Mouse (Mus musculus) MEL (cell line): ENCODE results near the gene Prlhr. TPM values are rescaled to one million over a fixed set of nuclear protein-coding genes. Genes with fewer than 3 reads are reported as not detected.
A peak's percentile ranks its signal among the peaks of the same experiment; 100 is the strongest.

Source experiments
- DNase-seq: peaks from one replicate; pipeline ENCODE4 v3.0.0; 2011; ENCODE audit warnings: low read depth, low spot score
- H3K27ac ChIP-seq: 2 replicates; pipeline ENCODE4 v1.5.1; 2012; ENCODE audit warnings: low read depth, mild to moderate bottlenecking, control low read depth, low read length, moderate library complexity; ENCODE audit not compliant: control insufficient read depth
- H3K27me3 ChIP-seq, 2 experiments: fragments of 150-350 bp in 1 of 2; sonication (generic) in 1 of 2; 2 replicates each; pipeline ENCODE4 v1.6.1; 2012; ENCODE audit warnings: low read length in 2 of 2, mild to moderate bottlenecking in 2 of 2, improper control_type of control experiment in 1 of 2, moderate library complexity in 1 of 2; ENCODE audit not compliant: insufficient read depth in 2 of 2, control insufficient read depth in 1 of 2
- H3K36me3 ChIP-seq, 2 experiments: 2 replicates each; pipeline ENCODE4 v1.6.1; 2012 to 2014; ENCODE audit warnings: low read length in 2 of 2, improper control_type of control experiment in 1 of 2, inconsistent platforms in 1 of 2, mild to moderate bottlenecking in 1 of 2; ENCODE audit not compliant: insufficient read depth in 2 of 2, control insufficient read depth in 1 of 2
- H3K4me1 ChIP-seq, 2 experiments: fragments of 150-350 bp in 1 of 2; sonication (generic) in 1 of 2; 2 replicates each; pipeline ENCODE4 v1.6.1; 2012; ENCODE audit warnings: low read length in 2 of 2, improper control_type of control experiment in 1 of 2, mild to moderate bottlenecking in 1 of 2; ENCODE audit not compliant: insufficient read depth in 2 of 2, control insufficient read depth in 1 of 2
- H3K4me3 ChIP-seq, 2 experiments: fragments of 150-350 bp in 1 of 2; sonication (generic) in 1 of 2; 2 replicates each; pipeline ENCODE4 v1.5.1; 2012; ENCODE audit warnings: low read depth in 2 of 2, low read length in 2 of 2, mild to moderate bottlenecking in 2 of 2, moderate library complexity in 2 of 2, control low read depth in 1 of 2, improper control_type of control experiment in 1 of 2; ENCODE audit not compliant: control insufficient read depth in 1 of 2, insufficient read depth in 1 of 2
- H3K79me2 ChIP-seq: 2 replicates; pipeline ENCODE4 v1.6.1; 2012; ENCODE audit warnings: mild to moderate bottlenecking, low read length, moderate library complexity; ENCODE audit not compliant: control insufficient read depth, poor library complexity, insufficient read depth
- H3K9ac ChIP-seq: 2 replicates; pipeline ENCODE4 v1.6.1; 2012; ENCODE audit warnings: low read depth, mild to moderate bottlenecking, control low read depth, low read length, moderate library complexity; ENCODE audit not compliant: control insufficient read depth, poor library complexity, severe bottlenecking
- H3K9me3 ChIP-seq: fragments of 150-350 bp; sonication (generic); replicated peaks from 2 replicates; pipeline ENCODE4 v1.6.1; 2012; ENCODE audit warnings: mild to moderate bottlenecking, low read length, improper control_type of control experiment, moderate library complexity; ENCODE audit not compliant: insufficient read depth
- CHD1 ChIP-seq: IDR thresholded peaks from 2 replicates; pipeline ENCODE4 v1.6.1; 2012; ENCODE audit warnings: low read depth, mild to moderate bottlenecking, inconsistent platforms, low read length, improper control_type of control experiment
- CHD2 ChIP-seq: IDR thresholded peaks from 2 replicates; pipeline ENCODE4 v1.6.1; 2011; ENCODE audit warnings: low read length, improper control_type of control experiment
- CTCF ChIP-seq, 3 experiments: IDR thresholded peaks in 2 of 3; conservative IDR thresholded peaks in 1 of 3; 2 replicates each; pipeline ENCODE4 v1.5.1; 2011 to 2012; ENCODE audit warnings: low read length in 3 of 3, low read depth in 2 of 3, mild to moderate bottlenecking in 2 of 3, improper control_type of control experiment in 1 of 3, inconsistent platforms in 1 of 3, mixed read lengths in 1 of 3, moderate library complexity in 1 of 3; ENCODE audit not compliant: control insufficient read depth in 1 of 3, insufficient read depth in 1 of 3, poor library complexity in 1 of 3, severe bottlenecking in 1 of 3
- E2F4 ChIP-seq: IDR thresholded peaks from 2 replicates; pipeline ENCODE4 v1.6.1; 2011; ENCODE audit warnings: low read depth, low read length, improper control_type of control experiment, borderline replicate concordance
- ELF1 ChIP-seq: IDR thresholded peaks from 2 replicates; pipeline ENCODE4 v1.6.1; 2014; ENCODE audit warnings: low read depth, mild to moderate bottlenecking, inconsistent platforms, low read length, improper control_type of control experiment, moderate library complexity
- HCFC1 ChIP-seq: IDR thresholded peaks from 2 replicates; pipeline ENCODE4 v1.6.1; 2012; ENCODE audit warnings: low read depth, mild to moderate bottlenecking, inconsistent platforms, low read length, improper control_type of control experiment, moderate library complexity
- JUND ChIP-seq: IDR thresholded peaks from 2 replicates; pipeline ENCODE4 v1.6.1; 2011; ENCODE audit warnings: low read depth, mild to moderate bottlenecking, improper control_type of control experiment, low read length
- KAT2A ChIP-seq: conservative IDR thresholded peaks from 2 replicates; pipeline ENCODE4 v1.6.1; 2012; ENCODE audit warnings: low read depth, low read length, improper control_type of control experiment, inconsistent platforms
- MAFK ChIP-seq: IDR thresholded peaks from 2 replicates; pipeline ENCODE4 v1.6.1; 2011; ENCODE audit warnings: low read depth, mild to moderate bottlenecking, low read length, improper control_type of control experiment, borderline replicate concordance
- MAZ ChIP-seq: IDR thresholded peaks from 2 replicates; pipeline ENCODE4 v1.6.1; 2012; ENCODE audit warnings: low read depth, mild to moderate bottlenecking, inconsistent platforms, low read length, improper control_type of control experiment
- MEF2A ChIP-seq: IDR thresholded peaks from 2 replicates; pipeline ENCODE4 v1.6.1; 2014; ENCODE audit warnings: low read depth, mild to moderate bottlenecking, inconsistent platforms, low read length, improper control_type of control experiment; ENCODE audit not compliant: poor library complexity, insufficient replicate concordance, severe bottlenecking; ENCODE audit errors: extremely low read depth
- MXI1 ChIP-seq: IDR thresholded peaks from 2 replicates; pipeline ENCODE4 v1.6.1; 2011; ENCODE audit warnings: mild to moderate bottlenecking, low read depth, low read length, improper control_type of control experiment
- MYB ChIP-seq: IDR thresholded peaks from 2 replicates; pipeline ENCODE4 v1.6.1; 2011; ENCODE audit warnings: mild to moderate bottlenecking, low read depth, low read length, improper control_type of control experiment
- NELFE ChIP-seq: IDR thresholded peaks from 2 replicates; pipeline ENCODE4 v1.6.1; 2011; ENCODE audit warnings: low read depth, low read length, improper control_type of control experiment
- NRF1 ChIP-seq: IDR thresholded peaks from 2 replicates; pipeline ENCODE4 v1.6.1; 2014; ENCODE audit warnings: low read depth, mild to moderate bottlenecking, inconsistent platforms, low read length, improper control_type of control experiment, moderate library complexity; ENCODE audit not compliant: poor library complexity, insufficient read depth, severe bottlenecking
- POLR2A ChIP-seq, 2 experiments: IDR thresholded peaks; 2 replicates each; pipeline ENCODE4 v1.6.1; 2011 to 2012; ENCODE audit warnings: low read length in 2 of 2, mild to moderate bottlenecking in 2 of 2, control low read depth in 1 of 2, improper control_type of control experiment in 1 of 2, low read depth in 1 of 2, moderate library complexity in 1 of 2; ENCODE audit not compliant: control insufficient read depth in 1 of 2, insufficient read depth in 1 of 2, poor library complexity in 1 of 2
- POLR2AphosphoS2 ChIP-seq: IDR thresholded peaks from 2 replicates; pipeline ENCODE4 v1.6.1; 2011; ENCODE audit warnings: low read length, improper control_type of control experiment
- RAD21 ChIP-seq: IDR thresholded peaks from 2 replicates; pipeline ENCODE4 v1.6.1; 2011; ENCODE audit warnings: mild to moderate bottlenecking, low read depth, low read length, improper control_type of control experiment
- SIN3A ChIP-seq: IDR thresholded peaks from 2 replicates; pipeline ENCODE4 v1.6.1; 2012; ENCODE audit warnings: low read length, improper control_type of control experiment, inconsistent platforms
- SMC3 ChIP-seq: IDR thresholded peaks from 2 replicates; pipeline ENCODE4 v1.6.1; 2011; ENCODE audit warnings: low read depth, low read length, improper control_type of control experiment
- TCF12 ChIP-seq: IDR thresholded peaks from 2 replicates; pipeline ENCODE4 v1.6.1; 2014; ENCODE audit warnings: low read depth, mild to moderate bottlenecking, inconsistent platforms, low read length, improper control_type of control experiment, moderate library complexity
- UBTF ChIP-seq: IDR thresholded peaks from 2 replicates; pipeline ENCODE4 v1.6.1; 2012; ENCODE audit warnings: low read depth, mild to moderate bottlenecking, inconsistent platforms, low read length, improper control_type of control experiment, moderate library complexity, borderline replicate concordance; ENCODE audit not compliant: insufficient read depth
- USF1 ChIP-seq: IDR thresholded peaks from 2 replicates; pipeline ENCODE4 v1.6.1; 2014; ENCODE audit warnings: low read depth, mild to moderate bottlenecking, inconsistent platforms, low read length, improper control_type of control experiment, moderate library complexity
- USF2 ChIP-seq, 2 experiments: IDR thresholded peaks; 2 replicates each; pipeline ENCODE4 v1.6.1; 2011 to 2012; ENCODE audit warnings: improper control_type of control experiment in 2 of 2, low read length in 2 of 2, borderline replicate concordance in 1 of 2, inconsistent platforms in 1 of 2, low read depth in 1 of 2, mild to moderate bottlenecking in 1 of 2; ENCODE audit not compliant: insufficient read depth in 1 of 2
- ZC3H11A ChIP-seq: IDR thresholded peaks from 2 replicates; pipeline ENCODE4 v1.6.1; 2012; ENCODE audit warnings: low read depth, mild to moderate bottlenecking, inconsistent platforms, low read length, improper control_type of control experiment
- ZMIZ1 ChIP-seq: IDR thresholded peaks from 2 replicates; pipeline ENCODE4 v1.6.1; 2012; ENCODE audit warnings: low read depth, mild to moderate bottlenecking, inconsistent platforms, low read length, improper control_type of control experiment, moderate library complexity
- ZNF384 ChIP-seq: IDR thresholded peaks from 2 replicates; pipeline ENCODE4 v1.6.1; 2012; ENCODE audit warnings: low read depth, mild to moderate bottlenecking, inconsistent platforms, low read length, improper control_type of control experiment
- polyA plus RNA-seq, 2 experiments: library from polyadenylated mRNA; stranded (reverse) in 1 of 2; unstranded in 1 of 2; fragments of >175 nt in 1 of 2; fragments of >200 nt in 1 of 2; gene quantifications; 2 replicates each; pipeline versions ENCODE4 v1.2.1 to v1.2.4; 2012; ENCODE audit warnings: low replicate concordance in 2 of 2, low read depth in 1 of 2; ENCODE audit not compliant: insufficient read length in 2 of 2, insufficient read depth in 1 of 2, missing spikeins in 1 of 2
- total RNA-seq: library from RNA; depleted of rRNA; stranded (reverse); fragments of 300-350 nt; gene quantifications from 2 replicates; pipeline ENCODE4 v1.2.3, GENCODE M21; 2012

Gene Prlhr
- total and polyA plus RNA-seq, 3 experiments = not detected

DNA sequence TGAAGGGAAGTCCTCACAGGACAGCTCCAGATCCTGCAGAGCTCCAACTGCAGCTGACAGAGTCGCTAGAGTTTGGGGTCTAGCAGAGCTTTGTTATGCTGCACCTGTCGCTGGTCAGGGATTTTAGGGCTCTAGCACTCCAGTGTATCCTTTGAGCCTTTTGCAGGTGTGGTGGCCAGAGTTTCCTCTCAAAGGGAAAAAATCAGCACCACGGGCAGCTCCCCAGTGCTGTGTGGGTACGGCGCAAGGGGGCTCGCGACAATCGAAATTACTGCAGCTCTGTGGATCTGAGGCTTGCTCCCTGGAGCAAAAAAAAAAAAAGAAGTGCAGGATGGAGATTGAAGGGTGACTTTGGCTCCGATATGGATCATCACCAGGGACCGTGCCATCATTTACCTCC lies 742 bp upstream of the Prlhr start:
- Histone ChIP-seq H3K27ac (no peak overlapping the region), H3K9me3 (no peaks in the 10 kb centered on the region), H3K36me3 (no peaks in the 10 kb centered on the region), H3K4me3 (no peak overlapping the region), H3K9ac (no peak overlapping the region), H3K79me2 (no peaks in the 10 kb centered on the region), H3K4me1 (no peaks in the 10 kb centered on the region), H3K27me3 (no peaks in the 10 kb centered on the region)
- TF ChIP-seq RAD21 (no peak), E2F4 (no peak), USF1 (no peak), CHD2 (no peak), ZNF384 (no peak), ZMIZ1 (no peak), CHD1 (no peak), HCFC1 (no peak), JUND (no peak), NELFE (no peak), MAFK (no peak), MXI1 (no peak), SIN3A (no peak), MYB (no peak), MEF2A (no peak)
- peak; percentile 72 for DNase-seq

DNA sequence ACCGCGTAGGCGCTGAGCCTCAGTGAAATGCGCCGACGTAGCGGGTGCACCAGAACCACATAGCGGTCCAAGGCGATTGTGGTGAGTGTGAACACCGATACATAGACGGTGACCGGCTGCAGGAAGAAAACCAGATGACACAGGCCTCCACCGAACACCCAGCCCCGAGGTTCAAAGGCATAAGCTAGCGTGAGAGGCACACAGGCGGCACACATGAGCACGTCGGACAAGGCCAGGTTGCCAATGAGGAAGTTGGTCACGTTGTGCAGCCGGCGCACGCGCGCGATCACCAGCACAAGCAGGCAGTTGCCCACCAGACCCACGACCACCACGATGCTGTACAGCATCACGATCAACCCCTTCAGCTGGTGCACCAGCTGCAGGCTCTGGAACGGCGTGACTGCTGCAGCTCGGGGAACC lies 506 bp downstream of the Prlhr start:
- H3K9me3 ChIP-seq = no peaks in the 10 kb centered on the region
- H3K79me2 ChIP-seq = no peaks in the 10 kb centered on the region
- H3K27me3 ChIP-seq = no peaks in the 10 kb centered on the region
- no peak overlapping the region for H3K27ac ChIP-seq
- H3K4me3 ChIP-seq = no peak overlapping the region
- H3K4me1 ChIP-seq = no peaks in the 10 kb centered on the region
- no peak for DNase-seq
- H3K36me3 ChIP-seq = no peaks in the 10 kb centered on the region
- no peak overlapping the region for H3K9ac ChIP-seq
- TF ChIP-seq USF2 (IDR thresholded peaks at IDR 0.05; ENCODE audit: borderline replicate concordance in 1 of 2, insufficient read depth in 1 of 2, low read depth in 1 of 2, low read length in 2 of 2) (no peak), MAFK (no peak), MAZ (no peak), NRF1 (no peak), KAT2A (no peak), UBTF (no peak), TCF12 (no peak), SMC3 (no peak), POLR2A (IDR thresholded peaks at IDR 0.05; ENCODE audit: control insufficient read depth in 1 of 2, insufficient read depth in 1 of 2, low read depth in 1 of 2, low read length in 2 of 2, poor library complexity in 1 of 2) (no peak), ELF1 (no peak), ZC3H11A (no peak), MXI1 (no peak), CHD2 (no peak), POLR2AphosphoS2 (no peak), CTCF (IDR thresholded peaks at IDR 0.05 in 2 of 3, conservative IDR thresholded peaks at IDR 0.05 in 1 of 3; ENCODE audit: control insufficient read depth in 1 of 3, insufficient read depth in 1 of 3, low read depth in 2 of 3, low read length in 3 of 3, poor library complexity in 1 of 3, severe bottlenecking in 1 of 3) (no peak), ZMIZ1 (no peak)
